Mouse (Mus musculus) brain, embryonic 14.5 days (tissue): ENCODE measurements at regions not wholly inside any gene's neighbourhood (a gene's known extent, or its start where the extent isn't known, plus 50 kb on each side); places are given as distances from the start of the nearest gene placed in this dataset.

Source experiments
- CTCF ChIP-seq: fragments of 200-500 bp; IDR thresholded peaks from 2 replicates; pipeline ENCODE4 v1.5.1; 2012; ENCODE audit warnings: inconsistent platforms, mild to moderate bottlenecking, moderate library complexity, borderline replicate concordance; ENCODE audit not compliant: insufficient read depth, insufficient read length; ENCODE audit errors: extremely low read depth
- POLR2A ChIP-seq: fragments of 200-500 bp; IDR thresholded peaks from 2 replicates; pipeline ENCODE4 v1.6.1; 2012; ENCODE audit warnings: mild to moderate bottlenecking, inconsistent platforms, borderline replicate concordance; ENCODE audit not compliant: poor library complexity, insufficient read depth, insufficient read length, severe bottlenecking; ENCODE audit errors: extremely low read depth

DNA sequence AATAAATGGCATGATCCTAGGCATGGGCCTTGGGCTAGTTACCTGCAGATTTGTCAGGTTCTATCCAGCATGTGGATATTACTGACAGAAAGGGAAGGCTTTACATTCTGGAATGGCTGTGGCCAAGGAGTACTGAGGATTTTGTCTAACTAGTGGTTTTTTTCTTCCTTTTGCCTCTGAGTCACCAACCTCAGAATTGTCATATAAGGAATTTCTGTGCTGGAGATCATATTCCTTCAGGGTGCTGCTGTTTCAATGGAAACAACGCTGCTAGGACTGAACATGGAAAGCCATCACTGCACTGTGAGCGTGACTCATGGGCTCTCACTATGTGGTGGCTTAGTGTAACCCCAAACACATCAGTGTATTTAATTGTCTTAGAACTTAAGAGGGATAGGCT lies 137.0 kb upstream of the Fam19a1 start:
- TF ChIP-seq POLR2A, result no peak
- no peak for TF ChIP-seq CTCF
